Mouse (Mus musculus) thymus, postnatal 14 days (tissue): ENCODE data around the gene Mafg.
"Not testable (repeated sequence)": the region's sequence is repeated elsewhere in the genome, so short reads cannot be mapped to it uniquely, and the experiment has no call there.

Experiments used
- DNase-seq: peaks from one replicate; pipeline ENCODE4 v3.0.0; 2021

The Mafg gene

DNA sequence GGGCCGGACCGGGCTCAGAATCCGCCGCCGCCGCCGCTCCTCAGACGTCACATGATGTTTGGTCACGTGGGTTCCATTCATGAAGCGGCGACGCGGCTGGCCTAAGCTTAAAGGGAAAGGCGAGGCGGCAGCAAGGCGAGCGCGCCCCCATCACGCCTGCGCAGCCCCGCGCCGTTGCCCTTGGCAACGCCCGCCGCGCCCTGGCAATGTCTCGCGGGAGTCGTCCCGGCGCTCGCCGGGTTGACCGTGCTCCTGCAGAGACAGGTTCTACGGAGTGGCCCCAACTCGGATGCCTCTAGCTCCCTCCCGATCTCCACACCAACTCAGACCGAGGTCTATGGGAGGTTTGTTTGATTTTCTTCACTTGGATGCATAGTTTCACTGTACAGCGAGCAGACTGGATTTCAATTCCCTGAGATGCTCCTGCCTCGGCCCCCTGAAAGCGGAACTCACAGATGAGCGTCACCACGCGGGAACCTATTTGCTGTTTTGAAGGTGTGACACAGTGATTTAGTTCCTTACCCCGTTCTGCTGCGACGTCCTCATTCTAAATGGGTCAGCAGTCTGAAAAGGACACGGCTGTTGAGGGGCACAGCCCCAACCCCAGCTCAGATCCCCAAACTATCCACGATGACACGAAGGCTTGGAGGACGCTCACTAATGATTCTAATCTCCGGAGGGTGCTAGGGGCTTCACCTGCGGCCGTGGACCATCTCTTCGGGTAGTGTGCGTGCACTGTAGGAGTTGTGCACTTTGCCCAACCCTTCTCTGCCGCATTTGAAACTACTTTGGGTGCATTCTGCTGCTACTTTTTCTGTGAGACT, at the start of gene Mafg:
Gene Mafg (minus strand): TSS at position 81 of the 824 bp plus-strand sequence.
- peak; percentile 91 for DNase-seq

DNA sequence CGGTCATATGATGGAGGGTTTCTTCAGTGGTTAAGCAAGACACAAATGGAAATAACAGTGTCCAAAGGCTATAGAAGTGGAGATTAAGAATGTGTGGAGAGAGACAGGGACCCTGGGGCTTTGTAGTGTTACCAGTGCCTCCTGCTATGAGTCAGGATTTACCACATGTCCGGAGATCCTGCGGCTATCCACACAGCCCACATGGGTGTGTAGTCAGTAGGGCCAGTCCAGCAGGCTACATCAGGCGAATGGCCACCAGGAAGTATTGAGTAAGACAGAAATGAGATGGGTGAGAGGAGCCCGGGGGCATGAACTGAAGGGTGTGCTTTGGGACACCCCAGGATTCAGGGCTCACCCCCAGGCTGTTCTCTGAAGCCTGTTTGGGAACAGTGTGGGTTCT, 49.3 kb upstream of the Mafg start:
- no peak for DNase-seq

DNA sequence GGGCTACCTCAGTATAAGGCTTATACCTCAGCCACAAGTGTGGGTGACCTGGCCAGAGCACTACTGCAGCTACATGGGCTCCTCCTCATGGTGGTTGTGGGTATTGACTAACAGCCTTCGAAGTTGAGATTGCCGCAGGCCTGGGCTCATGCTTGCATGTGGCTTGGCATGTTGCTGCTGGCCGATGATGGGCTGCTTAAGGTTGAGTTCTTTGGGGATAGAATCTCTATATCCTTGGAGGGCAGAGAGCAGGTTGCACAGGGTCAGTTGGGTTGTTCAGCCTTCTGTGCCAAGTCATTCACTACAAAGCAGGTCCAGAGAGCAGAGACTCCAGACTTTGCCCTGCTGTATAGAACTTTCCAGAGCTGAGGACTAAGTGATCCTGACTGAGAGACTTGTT, 46.5 kb upstream of the Mafg start:
- peak; percentile 21 for DNase-seq

DNA sequence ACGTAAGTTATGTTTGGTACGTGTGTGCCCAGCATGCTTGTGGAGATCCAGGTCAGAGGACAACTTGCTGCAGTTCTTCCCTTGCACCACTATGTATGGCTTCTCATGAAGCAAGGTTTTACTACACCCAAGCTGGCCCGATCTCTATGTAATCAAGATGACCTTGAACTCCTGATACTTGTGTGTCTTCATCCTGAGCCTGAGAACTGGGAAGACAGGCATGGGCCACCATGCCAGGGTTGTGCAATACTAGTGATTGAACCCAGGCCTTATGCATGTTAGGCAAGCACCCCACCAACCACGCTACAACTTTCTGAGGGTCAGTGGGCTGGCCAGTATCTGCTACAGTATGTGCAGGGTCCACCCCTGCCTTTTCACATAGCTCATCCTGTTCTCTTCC, 43.6 kb upstream of the Mafg start:
- DNase-seq, result no peak

DNA sequence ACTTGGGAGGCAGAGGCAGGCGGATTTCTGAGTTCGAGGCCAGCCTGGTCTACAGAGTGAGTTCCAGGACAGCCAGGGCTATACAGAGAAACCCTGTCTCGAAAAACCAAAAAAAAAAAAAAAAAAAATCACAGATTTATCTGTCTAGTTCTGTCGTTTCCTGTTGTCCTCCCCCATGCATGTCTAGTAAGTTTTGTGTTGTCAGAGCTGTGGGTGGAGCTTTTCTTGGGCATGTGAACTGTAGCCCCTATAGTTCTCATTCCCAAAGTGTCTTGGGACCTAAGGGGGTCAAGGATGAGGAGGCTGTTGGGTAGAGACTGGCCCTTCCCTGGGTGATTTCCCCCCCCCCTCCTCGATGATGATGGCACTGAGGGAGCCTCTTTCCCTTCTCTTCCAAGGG, 42.5 kb upstream of the Mafg start:
- DNase-seq, result not testable (repeated sequence)

DNA sequence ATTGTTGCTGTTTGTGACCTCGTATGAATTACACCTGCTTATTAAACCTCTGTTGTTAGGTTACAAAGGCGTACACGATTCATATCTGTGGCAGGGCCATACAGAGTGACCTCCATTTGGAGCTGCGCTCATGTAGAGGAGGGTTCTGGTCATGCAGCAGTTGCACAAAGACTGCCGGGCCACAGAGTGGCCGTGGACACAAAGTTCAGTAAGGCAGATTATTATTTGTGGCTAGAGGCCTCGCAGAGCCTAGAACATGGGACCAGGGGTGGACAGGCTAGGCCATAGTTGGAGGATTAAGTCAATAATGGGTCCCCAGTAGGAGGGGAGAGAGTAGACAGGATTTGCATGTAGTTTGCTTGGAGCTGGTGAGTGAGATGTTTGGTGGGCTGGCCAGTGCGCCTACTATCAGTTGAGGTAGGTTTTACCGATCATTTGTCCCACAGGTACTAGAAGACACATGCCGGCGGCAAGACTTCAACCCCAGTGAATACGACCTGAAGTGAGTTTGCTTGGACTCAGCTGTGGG, 40.3 kb upstream of the Mafg start:
- no peak for DNase-seq

DNA sequence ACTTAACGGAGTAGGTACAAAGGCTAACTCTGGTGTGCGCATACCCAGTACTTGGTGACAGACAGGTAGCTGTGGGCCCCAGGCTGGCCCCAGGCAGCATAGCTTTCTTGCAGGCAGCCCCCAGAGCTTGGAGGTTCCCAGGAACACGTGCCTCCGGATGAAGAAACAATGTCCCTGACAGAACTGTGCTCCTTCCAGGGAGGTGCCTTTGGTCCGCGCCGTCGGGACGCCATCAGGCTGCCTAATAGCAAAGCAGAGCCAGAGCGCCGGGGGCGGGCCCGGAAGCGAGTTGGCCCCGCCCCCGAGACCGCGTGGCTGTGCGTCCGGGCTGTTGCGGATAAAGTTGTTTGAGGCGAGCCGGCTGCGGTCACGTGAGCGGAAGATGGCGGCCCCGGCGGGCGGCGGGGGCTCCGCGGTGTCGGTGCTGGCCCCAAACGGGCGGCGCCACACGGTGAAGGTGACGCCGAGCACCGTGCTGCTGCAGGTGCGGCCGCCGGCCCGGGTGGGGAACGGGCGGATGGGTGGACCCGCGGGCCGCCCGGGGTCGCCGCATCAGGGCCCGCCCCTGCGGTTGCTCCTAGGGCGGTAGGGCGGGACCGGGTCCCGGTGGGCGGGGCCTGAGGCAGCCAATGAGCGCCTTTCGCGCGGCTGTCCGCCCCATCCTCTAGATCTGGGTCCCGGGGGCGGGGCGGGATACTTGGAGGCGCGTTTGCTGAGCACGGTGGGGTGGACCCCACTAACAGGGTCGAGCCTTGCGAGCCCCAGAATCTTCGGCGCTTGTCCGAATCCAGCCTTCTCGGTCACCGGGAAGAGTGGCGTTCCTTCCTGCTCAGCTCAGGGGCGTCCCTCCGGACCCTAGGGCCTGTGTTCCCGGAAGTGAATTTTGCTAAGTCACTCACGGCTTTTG, 39.5 kb upstream of the Mafg start, which contains the start of gene Aspscr1:
Gene Aspscr1 (plus strand): TSS at position 287 of the 907 bp plus-strand sequence.
- peak; percentile 98 for DNase-seq

DNA sequence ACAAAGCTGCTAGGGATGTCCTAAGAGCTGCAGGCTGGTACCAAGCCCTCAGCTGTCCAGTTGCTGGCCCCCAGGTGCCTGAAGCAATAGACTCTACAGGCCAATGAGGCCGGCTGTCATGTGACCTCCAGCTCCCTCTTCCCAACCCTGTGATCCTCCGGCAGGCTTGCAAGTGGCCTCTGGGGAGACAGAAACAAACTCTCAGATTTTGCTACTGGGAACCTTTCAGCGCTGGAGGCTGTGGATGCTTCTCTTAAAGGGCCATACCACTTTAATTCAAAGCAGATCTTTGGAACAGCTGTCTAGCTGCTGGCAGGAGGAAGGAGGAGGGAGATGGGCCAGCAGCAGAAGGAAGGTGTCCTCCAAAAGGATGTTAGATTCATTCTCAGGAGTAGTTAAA, 33.2 kb upstream of the Mafg start:
- no peak for DNase-seq

DNA sequence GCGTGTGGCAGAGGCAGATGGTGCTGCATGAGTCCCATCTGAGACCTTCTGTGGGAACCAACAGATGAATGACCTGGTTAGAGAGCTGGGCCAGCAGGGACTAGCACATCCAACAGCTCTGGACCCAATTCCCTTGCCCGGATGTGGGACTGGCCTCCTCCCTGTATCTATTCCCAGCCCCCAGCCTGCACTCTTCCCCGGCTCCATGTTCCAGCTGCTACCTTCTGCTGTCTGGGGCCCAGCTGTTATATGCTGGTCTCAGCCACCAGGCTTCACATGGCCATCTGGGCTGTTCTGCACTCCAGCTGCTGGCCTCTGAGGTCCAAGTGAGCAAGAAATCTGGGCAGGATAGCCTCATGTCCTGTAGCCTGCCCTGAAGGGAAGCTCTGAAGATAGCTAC, 32.0 kb upstream of the Mafg start:
- no peak for DNase-seq

DNA sequence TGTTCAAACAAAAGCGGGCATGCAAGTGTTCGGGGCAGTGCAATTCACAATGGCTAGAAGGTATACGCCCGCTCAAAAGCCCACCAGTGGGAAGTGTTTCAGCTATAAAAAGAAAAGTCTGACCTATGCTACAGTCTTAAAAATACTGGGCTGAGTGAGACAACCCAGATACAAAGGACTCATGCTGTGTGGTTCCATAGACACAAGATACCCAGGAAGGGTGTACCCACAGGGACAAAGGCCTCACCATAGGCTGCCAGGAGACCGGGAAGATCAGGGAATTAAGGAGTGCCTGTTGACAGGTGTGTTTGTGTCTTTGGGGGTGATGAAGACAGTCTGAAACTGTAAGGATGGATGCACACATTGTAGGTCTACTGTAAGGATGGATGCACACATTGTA, 30.3 kb upstream of the Mafg start:
- no peak for DNase-seq

DNA sequence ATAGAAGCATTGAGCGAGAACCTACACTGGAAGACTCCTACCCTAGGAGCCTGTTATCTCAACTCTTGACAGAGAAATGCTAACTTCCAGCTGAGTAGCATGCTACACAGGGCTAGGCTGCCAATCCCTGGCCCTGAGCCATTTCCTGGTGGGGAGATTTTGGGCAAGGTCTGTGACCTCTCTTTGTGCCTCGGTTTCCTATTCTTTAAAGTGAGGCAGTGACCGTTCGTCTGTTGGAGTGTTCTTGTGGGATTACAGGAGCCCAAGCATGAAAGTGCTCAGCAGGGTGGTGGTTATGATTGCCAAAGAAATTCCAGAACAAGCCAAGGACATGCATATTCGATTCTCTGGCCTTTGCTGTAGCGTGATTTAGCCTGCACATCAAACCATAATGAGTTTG, 29.4 kb upstream of the Mafg start:
- no peak for DNase-seq

DNA sequence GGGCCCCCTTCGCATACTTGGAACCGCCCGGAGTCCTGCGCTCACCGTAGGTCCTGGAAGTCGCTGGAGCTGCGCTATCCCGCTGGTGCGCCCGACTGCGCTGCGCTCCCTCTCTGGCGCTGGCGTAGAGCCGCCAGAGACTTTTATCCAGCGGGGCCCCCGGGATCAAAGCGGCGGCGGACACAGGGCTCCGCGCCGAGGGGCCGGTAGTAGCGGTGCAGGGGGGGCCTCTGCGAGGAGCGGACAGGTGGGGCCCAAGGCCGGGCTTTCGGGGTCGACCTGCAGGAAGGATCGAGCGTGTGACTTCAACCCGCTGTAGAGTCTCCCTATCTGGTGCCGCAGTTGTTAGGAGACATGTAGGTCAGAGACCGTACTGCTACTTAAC, 27.7 kb upstream of the Mafg start, which contains the start of gene Notum:
Gene Notum (minus strand): TSS at position 100 of the 385 bp plus-strand sequence.
- DNase-seq, result no peak

DNA sequence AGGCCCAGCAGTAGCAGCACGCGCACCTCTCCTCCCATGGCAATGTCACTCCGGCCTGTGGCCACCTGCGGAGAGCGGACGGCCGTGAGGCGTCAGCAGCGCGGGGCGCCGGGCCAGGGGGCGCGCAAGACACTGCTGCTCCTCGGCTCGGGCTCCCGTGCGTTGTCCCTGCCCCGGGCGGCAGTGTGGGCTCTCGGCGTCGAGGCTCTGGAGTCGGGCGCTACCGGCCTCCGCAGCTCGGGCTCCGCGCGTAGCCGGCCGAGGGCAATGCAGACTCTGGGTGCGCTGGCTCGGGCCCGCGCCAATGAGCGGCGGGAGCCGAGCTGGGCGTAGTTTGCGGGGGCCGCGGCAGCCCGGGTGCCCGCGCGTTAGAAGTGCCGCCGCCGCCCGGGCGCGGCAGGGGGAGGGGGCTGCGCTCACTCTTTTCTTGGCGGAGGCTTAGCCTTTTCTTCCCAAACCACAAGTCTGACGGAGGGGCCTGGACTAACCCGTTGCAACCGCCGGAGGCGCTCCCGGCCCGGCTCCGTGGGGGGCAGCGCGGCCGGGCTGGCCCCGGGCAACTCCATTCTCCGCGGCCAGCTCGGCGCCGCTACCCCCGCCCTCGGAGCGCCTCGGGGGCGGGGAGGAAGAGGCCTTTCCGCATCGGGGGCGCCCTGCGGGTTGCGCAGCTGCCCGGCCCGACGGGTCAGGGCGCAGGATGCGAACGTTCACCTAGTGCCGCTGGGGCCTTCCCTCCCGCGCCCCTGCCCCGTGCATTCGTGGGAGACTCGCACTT, 27.1 kb upstream of the Mafg start:
- DNase-seq, result peak; percentile 25

DNA sequence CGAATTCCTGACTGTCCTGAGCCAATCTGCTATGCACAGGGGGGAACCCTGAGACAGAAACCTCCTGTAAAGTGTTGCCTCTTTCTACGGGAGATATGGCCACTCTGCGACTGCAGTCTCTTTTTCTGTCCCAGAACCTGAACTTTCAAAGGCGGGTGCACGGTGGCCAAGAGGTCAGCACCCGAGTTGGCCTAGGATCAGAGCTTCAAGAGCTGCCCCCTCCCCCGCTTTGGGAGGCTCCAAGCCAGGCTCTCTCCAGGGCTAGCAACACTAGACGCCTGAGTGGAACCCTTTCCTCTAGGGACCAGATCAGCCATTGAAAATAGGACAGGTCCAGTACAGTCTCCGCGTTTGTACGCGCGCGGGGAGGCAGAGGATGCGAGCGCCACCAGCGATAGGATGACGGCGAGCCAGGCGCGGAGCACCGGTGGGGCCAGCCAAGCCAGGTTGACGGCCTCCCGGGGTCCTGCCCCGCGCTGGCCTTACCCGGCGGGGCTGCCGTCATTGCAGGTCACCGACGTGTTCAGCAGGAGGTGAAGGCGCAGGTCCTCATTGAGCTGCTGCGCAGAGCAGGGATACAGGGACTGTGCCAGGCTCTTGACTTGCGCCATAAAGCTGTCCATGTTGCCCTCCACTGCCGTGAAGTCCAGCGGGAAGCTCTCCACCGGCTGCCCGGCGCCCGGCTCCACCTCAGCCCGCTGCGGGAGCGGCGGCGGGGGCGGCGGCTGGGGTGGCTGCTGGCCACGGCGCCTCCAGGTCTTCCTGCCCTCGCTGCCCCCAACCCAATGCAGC, 26.3 kb upstream of the Mafg start:
- peak; percentile 6 for DNase-seq

DNA sequence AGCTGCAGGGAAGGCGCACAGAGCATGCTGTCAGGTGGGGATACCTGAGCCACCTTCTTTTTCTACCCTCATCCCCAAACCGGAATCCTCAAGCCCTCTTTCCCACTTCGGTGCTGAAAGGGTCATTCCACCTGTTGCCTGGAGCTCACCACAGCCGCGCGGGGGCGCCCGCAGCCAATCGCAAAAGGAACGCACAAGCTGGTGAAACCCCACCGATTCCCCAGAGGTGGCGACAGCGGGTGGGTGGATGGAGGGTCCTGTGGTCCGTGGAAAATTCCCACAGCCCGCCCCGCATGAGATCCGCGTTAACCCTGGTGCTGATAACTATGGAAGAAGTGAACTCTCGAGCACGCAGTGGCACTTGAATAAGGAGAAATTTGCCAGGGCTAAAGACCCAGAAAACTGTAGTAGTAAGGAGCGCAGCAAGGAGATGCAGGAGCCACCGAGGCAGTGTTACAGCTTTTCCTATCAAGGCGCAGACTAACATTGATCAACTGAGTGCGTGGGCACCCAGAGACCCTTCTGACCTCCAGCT, 25.5 kb upstream of the Mafg start:
- DNase-seq, result peak; percentile 89

DNA sequence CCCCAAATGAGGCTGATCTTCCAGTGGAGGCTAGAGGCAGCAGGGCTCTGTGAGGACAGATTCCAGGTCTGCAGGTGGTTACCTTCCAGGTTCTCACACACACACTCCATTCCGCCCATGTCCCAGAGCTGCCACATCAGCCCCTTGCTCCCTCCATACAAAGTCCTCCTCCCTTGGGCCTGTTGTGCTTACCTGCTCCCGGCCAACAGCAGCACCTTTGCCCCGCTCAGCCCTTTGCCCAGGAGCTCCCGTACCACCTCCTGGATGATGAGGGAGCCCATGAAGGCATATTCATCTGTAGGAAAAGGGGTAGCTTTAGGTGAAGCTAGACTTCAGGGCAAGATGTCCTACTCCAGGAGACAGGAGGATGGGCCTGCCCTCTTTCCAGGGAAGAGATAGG, 23.9 kb upstream of the Mafg start:
- no peak for DNase-seq

DNA sequence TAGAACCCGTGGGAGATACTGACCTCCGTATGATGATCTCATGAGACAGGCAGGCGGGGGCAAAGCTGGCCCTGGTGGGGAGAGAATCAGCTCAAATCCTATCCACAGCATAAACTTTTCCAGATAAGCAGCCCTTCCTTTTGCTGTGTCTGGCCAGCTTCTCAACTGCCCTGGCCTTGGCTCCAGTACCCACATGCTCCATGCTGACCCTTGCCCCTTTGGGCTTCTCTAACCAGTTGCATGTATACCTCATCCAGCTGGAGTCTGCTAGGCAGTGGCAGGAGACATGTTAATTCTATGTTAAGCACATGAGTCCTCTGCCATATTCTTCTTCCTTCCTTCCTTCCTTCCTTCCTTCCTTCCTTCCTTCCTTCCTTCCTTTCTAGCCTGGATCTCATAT, 21.3 kb upstream of the Mafg start:
- DNase-seq, result no peak

DNA sequence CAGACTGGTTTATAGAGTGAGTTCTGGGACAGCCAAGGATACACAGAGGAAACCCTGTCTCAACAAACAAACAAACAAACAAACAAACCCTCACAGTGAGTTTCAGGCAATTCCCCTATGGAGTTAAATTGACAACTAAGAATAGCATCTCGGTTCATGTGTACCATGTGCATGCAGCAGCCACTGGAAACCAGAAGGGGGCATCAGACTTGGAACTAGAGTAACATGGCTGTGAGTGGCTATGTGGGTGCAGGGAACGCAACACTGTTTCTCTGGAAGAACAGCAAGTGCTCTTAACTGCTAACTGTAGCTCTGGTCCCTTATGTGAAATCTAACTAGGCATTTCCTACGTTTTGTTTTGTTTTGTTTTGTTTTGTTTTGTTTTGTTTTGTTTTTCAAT, 18.5 kb upstream of the Mafg start:
- no peak for DNase-seq

DNA sequence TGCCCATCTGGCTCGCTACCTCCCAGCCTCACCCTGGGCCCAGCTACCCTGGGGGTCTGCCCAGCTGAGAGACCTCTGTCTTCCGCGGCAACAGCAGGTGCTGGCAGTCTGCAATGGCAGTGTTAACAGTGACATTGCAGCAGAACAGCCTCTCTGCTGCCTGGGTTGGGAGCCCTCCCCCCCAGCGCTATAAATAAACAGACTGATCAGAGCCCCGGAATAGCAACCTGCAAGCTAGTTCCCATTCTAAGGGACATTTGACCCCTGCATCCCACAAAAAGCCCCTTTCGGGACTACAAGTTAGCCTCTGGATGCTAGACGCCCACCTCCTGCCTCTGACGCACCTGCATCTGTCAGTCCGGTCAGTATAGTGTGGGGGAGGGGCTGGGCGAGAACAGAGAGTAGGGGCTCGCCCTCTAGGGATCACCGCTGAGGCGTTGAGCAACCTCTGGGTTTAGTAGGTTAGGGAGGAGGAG, 14.6 kb upstream of the Mafg start, which contains the start of gene Myadml2:
Gene Myadml2 (minus strand): TSS at position 158 of the 476 bp plus-strand sequence.
- DNase-seq, result peak; percentile 65

DNA sequence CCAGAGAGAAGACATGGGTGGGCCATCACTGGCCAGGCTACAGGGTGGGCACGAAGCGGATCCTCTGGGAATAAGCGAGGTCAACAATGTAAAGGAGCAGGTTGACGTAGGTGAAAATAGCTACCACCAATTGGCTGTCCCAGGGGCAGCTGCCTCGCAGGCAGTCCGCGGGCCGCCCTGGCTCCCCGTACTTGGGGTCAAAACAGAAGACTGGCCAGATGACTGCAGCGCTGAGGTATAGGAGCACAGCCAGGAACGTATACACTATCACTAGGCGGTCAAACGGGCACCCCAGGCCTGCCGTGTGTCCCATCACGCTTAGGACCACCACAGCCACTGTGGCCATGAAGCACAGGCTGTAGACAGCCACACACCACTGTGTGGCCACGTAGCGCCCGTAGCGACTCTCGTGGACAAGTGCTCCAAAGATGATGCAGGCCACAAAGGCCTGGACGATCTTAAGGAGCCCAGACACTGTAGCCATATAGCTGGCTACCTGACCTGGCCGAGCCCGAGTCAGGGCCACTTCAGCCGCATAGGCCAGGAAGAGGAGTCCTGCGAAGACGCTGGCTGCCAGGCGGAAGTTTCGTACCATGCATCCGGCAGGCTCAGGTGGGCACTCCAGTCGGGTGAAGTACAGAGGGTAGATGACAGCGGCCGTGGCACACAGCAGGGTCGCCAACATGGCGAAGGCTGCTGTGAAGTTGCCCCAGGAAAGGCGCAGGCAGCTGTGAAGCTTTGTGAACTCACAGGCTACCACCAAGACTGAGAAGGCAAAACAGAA, 13.8 kb upstream of the Mafg start:
- DNase-seq, result peak; percentile 13

DNA sequence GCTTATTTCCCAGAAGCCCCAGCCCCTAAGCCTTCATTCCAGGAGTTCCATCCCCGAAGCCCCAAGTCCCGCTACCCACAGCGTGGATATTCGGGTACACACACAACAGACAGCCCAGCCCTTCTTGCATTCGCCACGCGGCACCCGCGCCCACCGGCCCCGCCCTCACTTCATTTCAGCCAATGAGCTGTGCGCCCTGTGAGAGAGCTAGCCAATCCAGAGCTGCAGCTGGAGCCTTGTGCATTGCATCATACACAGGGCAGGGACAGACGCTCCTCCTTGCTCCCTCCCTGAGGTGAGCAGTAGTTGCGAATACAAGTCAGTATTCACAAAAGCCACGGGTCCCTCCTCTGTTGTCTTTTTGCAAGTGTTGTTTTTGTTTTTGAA, 10.2 kb upstream of the Mafg start, which contains the start of gene Pycr1:
Gene Pycr1 (minus strand): TSS at position 169 of the 387 bp plus-strand sequence.
- DNase-seq, result peak; percentile 96
